Mouse (Mus musculus): Measurements from ENCODE around the gene Slc27a2. TPM values are rescaled to one million over a fixed set of nuclear protein-coding genes. Genes with fewer than 3 reads are reported as not detected.

The Slc27a2 gene
- polyA plus RNA-seq, 1 experiment from 2014 or later = not detected

GRCm38 (mm10) chr2:126623138-126623537 lies 70.9 kb downstream of the Slc27a2 start:
- ATAC-seq (ENCODE audit: insufficient number of reproducible peaks, low FRiP score, low TSS enrichment, low read depth) = no peak
- no peak overlapping the region for H3K9ac ChIP-seq (ENCODE audit: low read length)
- no peaks in the 10 kb centered on the region for H3K27me3 ChIP-seq (ENCODE audit: control insufficient read depth, insufficient read depth, low read length)
- H3K36me3 ChIP-seq (ENCODE audit: control insufficient read depth, insufficient read depth, low read length) = no peaks in the 10 kb centered on the region
- no peak overlapping the region for H3K27ac ChIP-seq (replicated peaks; ENCODE audit: low read depth, low read length)
- peaks cover 4% of the 10 kb centered on the region for H3K4me1 ChIP-seq (ENCODE audit: control insufficient read depth, insufficient read depth, low read length)
- no peaks in the 10 kb centered on the region for H3K9me3 ChIP-seq (ENCODE audit: control insufficient read depth, low read length)
- no peak for DNase-seq (ENCODE audit: low spot score)
- H3K4me2 ChIP-seq (ENCODE audit: low read depth, severe bottlenecking) = no peak overlapping the region
- H3K4me3 ChIP-seq (ENCODE audit: low read depth, low read length) = no peak overlapping the region

GRCm38 (mm10) chr2:126628455-126628995 lies 76.3 kb downstream of the Slc27a2 start:
- peaks cover 8% of the 10 kb centered on the region for H3K4me1 ChIP-seq (ENCODE audit: control insufficient read depth, insufficient read depth, low read length)
- peaks cover 2% of the 10 kb centered on the region; the same call in 1 of the 2 replicates for H3K36me3 ChIP-seq (ENCODE audit: control insufficient read depth, insufficient read depth, low read length)
- no peaks in the 10 kb centered on the region for H3K9me3 ChIP-seq (ENCODE audit: control insufficient read depth, low read length)
- H3K4me3 ChIP-seq (ENCODE audit: low read depth, low read length) = no peak overlapping the region
- H3K27ac ChIP-seq (replicated peaks; ENCODE audit: low read depth, low read length) = peak overlapping the region; percentile 70
- H3K27me3 ChIP-seq (ENCODE audit: control insufficient read depth, insufficient read depth, low read length) = no peaks in the 10 kb centered on the region
- DNase-seq (ENCODE audit: low spot score) (peak; percentile 76), ATAC-seq (ENCODE audit: insufficient number of reproducible peaks, low FRiP score, low TSS enrichment, low read depth) (peak; percentile 82)
- WGBS = 32% methylated on average over 9 of the region's 9 CpGs
- H3K9ac ChIP-seq (ENCODE audit: low read length) = no peak overlapping the region
- H3K4me2 ChIP-seq (ENCODE audit: low read depth, severe bottlenecking) = peak overlapping the region; percentile 5; the same call in 1 of the 2 replicates

- Histone ChIP-seq H3K9ac (ENCODE audit: low read length) (no peak overlapping the region), H3K27me3 (ENCODE audit: control insufficient read depth, insufficient read depth, low read length) (no peaks in the 10 kb centered on the region), H3K4me1 (ENCODE audit: control insufficient read depth, insufficient read depth, low read length) (peaks cover 3% of the 10 kb centered on the region), H3K27ac (replicated peaks; ENCODE audit: low read depth, low read length) (no peak overlapping the region), H3K9me3 (ENCODE audit: control insufficient read depth, low read length) (no peaks in the 10 kb centered on the region), H3K36me3 (ENCODE audit: control insufficient read depth, insufficient read depth, low read length) (peaks cover 4% of the 10 kb centered on the region; the same call in 1 of the 2 replicates), H3K4me3 (ENCODE audit: low read depth, low read length) (no peak overlapping the region), H3K4me2 (ENCODE audit: low read depth, severe bottlenecking) (no peak overlapping the region)
- WGBS = 85% methylated on average over 2 of the region's 2 CpGs
- DNase-seq (ENCODE audit: low spot score) (no peak), ATAC-seq (ENCODE audit: insufficient number of reproducible peaks, low FRiP score, low TSS enrichment, low read depth) (no peak)
These were observed 81.0 kb downstream of the Slc27a2 start for GRCm38 (mm10) chr2:126633165-126633564.

GRCm38 (mm10) chr2:126635939-126636823 lies 84.0 kb downstream of the Slc27a2 start:
- Histone ChIP-seq H3K4me2 (ENCODE audit: low read depth, severe bottlenecking) (no peak overlapping the region), H3K4me1 (ENCODE audit: control insufficient read depth, insufficient read depth, low read length) (no peaks in the 10 kb centered on the region), H3K9ac (ENCODE audit: low read length) (no peak overlapping the region), H3K36me3 (ENCODE audit: control insufficient read depth, insufficient read depth, low read length) (peaks cover 14% of the 10 kb centered on the region), H3K9me3 (ENCODE audit: control insufficient read depth, low read length) (no peaks in the 10 kb centered on the region), H3K4me3 (ENCODE audit: low read depth, low read length) (no peak overlapping the region), H3K27me3 (ENCODE audit: control insufficient read depth, insufficient read depth, low read length) (no peaks in the 10 kb centered on the region), H3K27ac (replicated peaks; ENCODE audit: low read depth, low read length) (no peak overlapping the region)
- 82% methylated on average over 12 of the region's 12 CpGs for WGBS
- DNase-seq (ENCODE audit: low spot score) = no peak
- ATAC-seq (ENCODE audit: insufficient number of reproducible peaks, low FRiP score, low TSS enrichment, low read depth) = no peak

Other genes starting within 250 kb of the Slc27a2 start
- 0.07 and 0.34 TPM in 2 replicates for gene Atp8b4, start 51.7 kb upstream of the Slc27a2 start, polyA plus RNA-seq (2014; fragmentation: Nextera tagmentation; extraction: Ambion mirVana)
- 0.45 and 0.84 TPM in 2 replicates for gene Hdc, start 66.9 kb downstream of the Slc27a2 start, polyA plus RNA-seq (2014; fragmentation: Nextera tagmentation; extraction: Ambion mirVana)
- 109 and 111 TPM in 2 replicates for gene Gabpb1, start 123.9 kb downstream of the Slc27a2 start, polyA plus RNA-seq (2014; fragmentation: Nextera tagmentation; extraction: Ambion mirVana)
- 43.7 and 49.2 TPM in 2 replicates for gene Usp8, start 154.9 kb downstream of the Slc27a2 start, polyA plus RNA-seq (2014; fragmentation: Nextera tagmentation; extraction: Ambion mirVana)
- gene Usp50, start 231.1 kb downstream of the Slc27a2 start, polyA plus RNA-seq (2014; fragmentation: Nextera tagmentation; extraction: Ambion mirVana) = 2.7 and 3.0 TPM in 2 replicates